Mouse (Mus musculus) liver, adult 2 months (tissue): ENCODE measurements at regions not wholly inside any gene's neighbourhood (a gene's known extent, or its start where the extent isn't known, plus 50 kb on each side); places are given as distances from the start of the nearest gene placed in this dataset.

ENCODE experiments used
- CTCF ChIP-seq: fragments of 200-500 bp; IDR thresholded peaks from 2 replicates; pipeline ENCODE4 v1.5.1; 2011; ENCODE audit warnings: low read depth, low read length, control low read depth
- POLR2A ChIP-seq: fragments of 200-500 bp; IDR thresholded peaks from 2 replicates; pipeline ENCODE4 v1.6.1; 2011; ENCODE audit warnings: low read length, control low read depth; ENCODE audit not compliant: insufficient read depth; ENCODE audit errors: extremely low read depth

GRCm38 (mm10) chr14:113867123-113868019 lies 553.0 kb downstream of the Tpm3-rs7 start:
- no peak for TF ChIP-seq CTCF
- TF ChIP-seq POLR2A = no peak
